Mouse (Mus musculus) adrenal gland, postnatal 14 days (tissue): Measurements from ENCODE around the gene Haus5. TPM values are rescaled to one million over a fixed set of nuclear protein-coding genes. Genes with fewer than 3 reads are reported as not detected.

Experiments
- DNase-seq: peaks from one replicate; pipeline ENCODE4 v3.0.0; 2021; ENCODE audit warnings: mixed read lengths
- long read RNA-seq, 2 experiments: library from polyadenylated mRNA; stranded (forward); transcript quantifications; one replicate each; pipeline ENCODE4 v2.0.0; 2021
- total RNA-seq: library from RNA; stranded (reverse); gene quantifications from 2 replicates; pipeline ENCODE4 v1.2.3, GENCODE M21; 2021

Gene Haus5
- total RNA-seq, result 10.4 and 11.9 TPM in 2 replicates
- long read RNA-seq, experiment 1, transcript Haus5-201 (19 exons, 2,187 nt), result major isoform, 15 of 25 reads
- long read RNA-seq, experiment 1, partial matches to known transcripts, result 4 of 25 reads
- long read RNA-seq, experiment 1, other reads (novel, unspliced or antisense), result 6 of 25 reads
- long read RNA-seq, experiment 2, transcript Haus5-201 (19 exons, 2,187 nt), result major isoform, 12 of 14 reads
- long read RNA-seq, experiment 2, partial matches to known transcripts, result 0 of 14 reads
- long read RNA-seq, experiment 2, other reads (novel, unspliced or antisense), result 2 of 14 reads

DNA sequence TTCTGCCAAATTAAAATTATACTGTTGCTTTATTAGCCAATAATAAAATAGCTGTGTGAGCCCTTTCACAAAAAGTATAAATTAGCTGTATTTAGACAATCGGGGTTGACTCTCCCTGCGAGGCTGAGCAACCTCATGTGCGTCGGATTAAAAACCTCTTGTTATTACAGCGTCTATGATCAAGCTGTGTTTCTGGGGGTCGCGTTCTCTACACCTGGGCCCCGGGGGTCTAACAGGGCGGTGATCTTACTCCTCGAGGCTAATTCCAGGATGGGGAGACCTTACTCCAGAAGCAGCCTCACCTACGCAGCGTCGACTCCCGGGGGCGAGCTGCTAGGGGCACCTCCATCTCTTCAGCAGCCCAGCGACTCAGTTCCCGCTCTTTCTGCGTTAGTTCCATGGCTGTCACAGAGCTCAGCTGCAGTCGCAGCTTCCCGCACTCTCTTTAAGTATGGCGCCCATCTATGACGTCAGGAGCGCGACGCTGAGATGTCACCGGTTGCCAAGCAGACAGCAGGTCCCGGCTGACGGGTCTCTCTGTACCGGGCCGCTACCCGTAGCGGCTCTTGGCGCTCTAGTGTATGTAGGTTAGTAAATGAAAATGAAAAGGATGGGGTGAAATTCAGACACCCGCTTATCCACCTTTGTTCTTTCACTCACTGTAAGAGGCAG lies at the start of gene Haus5:
TSS of gene Haus5 (minus strand) at position 466 of the 672 bp plus-strand sequence.
- DNase-seq, result peak; percentile 94

DNA sequence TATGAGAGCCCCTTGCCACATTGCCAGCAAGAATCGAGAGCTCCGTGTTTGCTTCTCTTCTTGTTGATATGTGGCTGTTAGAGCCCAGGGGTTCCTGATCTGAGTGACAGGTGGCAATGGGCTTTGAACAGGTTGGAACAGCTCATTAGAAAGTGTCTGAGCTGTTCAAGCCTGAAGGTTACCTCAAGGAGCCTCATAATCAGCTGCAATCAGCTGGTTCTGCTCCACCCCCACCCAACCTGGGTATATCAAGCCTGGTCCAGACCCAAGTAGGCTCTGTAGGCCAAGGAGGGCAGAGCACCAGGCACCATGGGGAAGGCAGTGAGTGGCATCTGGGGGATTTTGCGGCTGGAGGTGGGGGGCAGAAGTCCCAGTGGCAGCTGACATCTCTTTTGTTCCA lies 47.1 kb upstream of the Haus5 start, which contains the start of gene Atp4a:
TSS of gene Atp4a (plus strand) at position 268 of the 400 bp plus-strand sequence.
- DNase-seq, result no peak

DNA sequence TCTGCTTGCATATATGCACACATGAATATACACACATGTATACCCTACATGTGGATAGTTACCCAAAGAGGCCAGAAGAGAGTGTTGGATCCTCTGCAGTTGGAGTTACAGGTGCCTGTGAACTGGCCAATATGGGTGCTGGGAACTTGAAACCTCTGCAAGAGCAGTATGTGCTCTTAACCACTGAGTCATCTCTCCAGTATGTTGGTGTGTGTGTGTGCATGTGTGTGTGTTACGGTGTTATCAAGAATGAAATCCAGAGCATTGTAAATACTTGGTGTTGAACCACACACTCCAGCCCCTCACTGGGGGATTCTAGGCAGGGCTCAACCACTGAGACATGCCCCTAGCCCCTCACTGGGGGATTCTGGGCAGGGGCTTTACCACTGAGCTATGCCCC lies 42.6 kb upstream of the Haus5 start:
- peak; percentile 24 for DNase-seq

- peak; percentile 66 for DNase-seq
Measured at GRCm38 (mm10) chr7:30706214-30706882, 41.6 kb upstream of the Haus5 start.

DNA sequence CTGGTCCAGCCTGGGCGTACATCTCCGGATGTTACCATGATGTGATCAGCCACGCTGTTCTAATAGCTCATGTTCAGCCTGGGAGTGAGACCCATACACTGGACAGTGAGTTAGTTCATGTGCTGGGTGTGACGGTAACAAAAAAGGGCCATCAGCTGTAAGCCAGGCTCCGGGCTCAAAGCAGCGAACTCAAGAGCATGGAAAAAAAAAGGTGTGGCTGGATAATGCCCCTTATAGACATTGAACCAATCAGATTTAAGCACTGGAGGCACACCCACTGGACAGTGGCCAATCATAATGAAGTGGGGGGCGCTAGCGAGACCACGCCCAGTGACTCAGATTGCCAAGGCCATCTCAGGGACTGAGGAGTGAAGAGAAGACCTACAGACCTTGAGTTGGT lies 33.8 kb upstream of the Haus5 start, which contains the start of gene 2200002J24Rik:
TSS of gene 2200002J24Rik (plus strand) at position 338 of the 400 bp plus-strand sequence.
- peak; percentile 89 for DNase-seq

- DNase-seq, result peak; percentile 60
Measured at GRCm38 (mm10) chr7:30698101-30698500, 33.3 kb upstream of the Haus5 start.

GRCm38 (mm10) chr7:30688325-30688724 lies 23.5 kb upstream of the Haus5 start:
- DNase-seq, result no peak

GRCm38 (mm10) chr7:30683425-30683824 lies 18.6 kb upstream of the Haus5 start:
- no peak for DNase-seq

DNA sequence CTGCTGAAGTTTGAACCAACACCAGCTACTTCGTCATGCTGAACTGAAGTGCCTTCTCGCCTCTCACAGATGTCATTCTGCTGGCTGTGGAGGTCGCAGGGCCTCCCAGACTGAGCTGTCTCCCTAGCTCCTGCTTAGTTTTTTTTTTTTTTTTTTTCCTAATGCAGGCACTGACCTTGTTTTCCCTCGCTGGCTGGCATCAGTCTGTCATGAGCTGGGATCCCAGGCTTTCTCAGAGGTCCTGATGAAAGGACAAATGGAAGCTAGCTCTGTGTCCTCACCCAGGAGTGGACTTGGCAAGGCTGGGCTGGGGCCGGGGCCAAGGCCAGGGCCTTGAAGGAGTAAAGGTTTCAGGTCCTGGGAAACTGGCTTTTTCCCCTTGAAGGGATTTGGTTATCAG lies 17.1 kb upstream of the Haus5 start:
- peak; percentile 58 for DNase-seq

DNA sequence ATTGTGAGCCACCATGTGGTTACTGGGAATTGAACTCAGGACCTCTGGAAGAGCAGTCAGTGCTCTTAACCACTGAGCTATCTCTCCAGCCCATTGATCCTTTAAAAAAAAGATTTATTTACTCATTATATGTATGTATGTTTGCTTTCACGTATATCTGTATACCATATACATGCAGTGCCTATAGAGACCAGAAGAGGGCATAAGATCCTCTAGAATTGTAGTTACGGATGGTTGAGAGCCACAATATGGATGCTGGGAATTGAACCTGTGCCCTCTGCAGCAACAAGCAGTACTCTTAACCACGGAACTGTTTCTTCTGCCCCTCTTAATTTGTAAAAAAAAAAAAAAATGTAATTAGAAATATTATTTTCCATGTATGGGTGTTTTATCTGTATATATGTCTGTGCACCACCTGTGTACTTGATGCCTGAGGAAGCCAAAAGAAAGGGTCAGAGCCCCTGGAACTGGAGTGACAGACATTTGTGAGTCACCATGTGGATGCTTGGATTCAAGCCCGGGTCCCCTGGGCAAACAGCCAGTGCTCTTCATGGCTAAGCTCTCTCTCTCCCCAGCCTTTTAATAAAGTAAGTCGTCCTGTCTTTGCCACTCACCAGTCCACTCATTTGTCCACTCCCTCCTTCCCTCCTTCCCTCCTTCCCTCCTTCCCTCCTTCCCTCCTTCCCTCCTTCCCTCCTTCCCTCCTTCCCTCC lies 13.6 kb upstream of the Haus5 start:
- peak; percentile 89 for DNase-seq

DNA sequence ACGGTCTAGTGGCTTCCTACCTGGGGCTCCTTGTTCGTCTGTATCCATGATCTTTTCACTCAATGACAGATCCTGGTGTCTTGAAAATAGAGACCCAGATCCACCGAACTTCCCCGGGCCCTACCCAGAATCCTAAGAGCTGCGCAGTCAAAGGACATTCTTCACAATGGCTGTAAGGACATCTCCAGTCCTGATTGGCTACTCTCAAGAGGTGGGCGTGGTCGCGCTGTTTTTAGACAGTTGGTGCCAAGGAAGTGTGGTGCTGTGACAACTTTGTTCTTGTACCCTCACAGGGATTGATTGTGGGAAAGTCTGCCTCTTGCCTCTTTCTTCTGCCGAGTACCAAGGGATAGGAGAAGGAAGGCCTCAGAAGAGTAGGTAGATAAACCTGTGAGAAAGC lies 6.7 kb upstream of the Haus5 start, which contains the start of gene Pmis2:
TSS of gene Pmis2 (minus strand) at position 126 of the 400 bp plus-strand sequence.
- no peak for DNase-seq

DNA sequence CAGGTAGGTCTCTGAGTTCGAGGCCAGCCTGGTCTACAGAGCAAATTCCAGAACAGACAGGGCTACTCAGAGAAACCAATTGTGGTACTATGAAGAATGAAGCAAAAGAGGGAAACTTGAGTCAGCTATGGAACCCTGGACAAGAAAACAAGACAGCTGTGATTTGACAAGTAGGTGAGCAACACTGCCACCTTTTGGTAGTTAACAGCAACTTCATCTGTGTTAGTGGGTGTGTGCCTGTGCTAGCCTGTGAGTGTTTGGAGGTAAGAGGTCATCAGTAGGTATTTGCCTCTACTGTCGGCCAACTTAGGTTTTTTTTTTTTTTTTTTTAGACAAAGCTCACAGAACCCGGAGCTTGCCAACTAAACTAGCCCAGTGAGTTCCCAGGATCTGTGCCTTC lies 4.4 kb upstream of the Haus5 start:
- DNase-seq, result no peak

DNA sequence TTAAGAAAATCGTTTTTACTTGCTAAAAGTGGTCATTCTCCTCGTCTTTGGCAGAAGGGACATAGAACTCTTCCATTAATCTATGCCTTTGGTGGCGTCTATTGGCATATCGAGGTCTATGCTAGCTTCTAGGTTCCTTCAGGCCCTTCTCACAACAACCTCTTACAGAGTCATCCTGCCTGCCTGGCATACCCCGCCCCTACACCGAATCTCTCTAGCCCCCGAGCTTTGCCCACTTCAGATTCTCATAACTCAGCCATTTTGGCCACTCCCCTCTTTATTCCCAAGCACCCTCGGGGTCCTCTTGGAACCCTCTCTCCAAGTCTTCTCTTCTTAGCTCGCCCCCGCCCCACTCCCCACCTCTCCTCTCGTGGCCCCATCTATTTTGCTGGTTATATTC lies 527 bp upstream of the Haus5 start:
- DNase-seq, result peak; percentile 25

DNA sequence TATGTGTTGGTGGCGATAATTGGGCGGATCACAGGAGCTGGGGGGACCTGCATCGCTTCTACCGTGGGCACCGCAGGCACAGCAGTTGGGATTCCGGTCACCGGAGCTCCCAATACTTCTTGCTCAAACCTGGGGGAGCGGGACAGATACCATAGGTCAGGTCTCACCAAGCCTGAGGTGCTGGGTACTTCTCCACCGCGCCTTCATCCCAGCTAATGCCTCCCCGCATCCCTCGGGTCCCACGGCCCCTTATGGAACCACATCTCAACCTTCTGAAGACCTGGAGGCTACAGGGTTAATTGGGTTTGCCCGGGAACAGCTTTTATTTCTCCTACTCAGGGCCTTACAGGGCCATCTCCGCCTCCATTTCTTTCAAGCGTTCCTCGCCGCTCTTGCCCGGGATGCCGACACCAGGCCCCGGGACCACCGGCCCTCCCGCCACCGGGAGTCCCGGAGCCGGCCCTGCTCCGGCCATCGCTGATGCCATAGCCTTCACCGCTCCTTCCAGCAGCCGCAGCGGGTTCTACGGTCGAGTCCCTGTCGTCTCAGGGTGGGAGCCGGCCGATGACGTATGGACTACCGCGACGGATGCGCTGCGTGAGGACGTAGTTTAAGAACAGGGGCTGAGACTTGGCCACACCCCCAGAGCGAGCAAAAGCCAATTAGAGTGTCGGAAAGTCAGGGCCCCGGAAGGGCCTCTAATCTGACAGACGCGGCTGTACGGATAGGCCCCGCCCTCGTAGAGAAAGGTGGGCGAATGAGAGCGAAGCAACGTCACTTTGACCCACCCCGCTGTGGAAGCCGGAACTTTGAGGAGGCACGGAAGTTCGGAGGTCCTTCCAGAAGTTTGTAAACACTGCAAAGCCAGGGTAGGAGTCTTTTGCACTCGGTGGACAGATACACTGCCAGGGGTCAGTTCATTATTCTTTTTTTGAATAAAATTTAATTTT lies 14.9 kb downstream of the Haus5 start, which contains the start of gene Rbm42:
TSS of gene Rbm42 (minus strand) at position 727 of the 950 bp plus-strand sequence.
- peak; percentile 99 for DNase-seq

DNA sequence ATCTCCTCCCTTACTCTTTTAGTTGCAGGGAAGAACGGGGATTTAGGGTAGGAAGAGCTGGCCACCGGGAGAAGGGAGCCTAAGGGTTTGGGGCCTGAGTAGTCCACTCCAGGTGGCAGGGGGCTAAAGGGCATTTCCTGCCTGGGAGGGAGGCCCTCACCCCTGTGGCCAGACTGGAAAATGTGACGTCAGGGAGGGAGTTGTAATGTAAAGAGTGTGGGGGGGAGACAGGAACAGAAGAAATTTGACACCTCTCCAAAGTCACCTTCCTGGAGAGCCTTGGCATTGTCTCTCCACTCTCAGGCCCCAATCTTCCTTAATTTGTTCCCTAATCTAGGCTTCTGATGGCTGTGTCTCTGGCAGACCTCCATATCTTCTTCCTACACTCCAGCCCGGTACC lies 25.7 kb downstream of the Haus5 start:
- no peak for DNase-seq

DNA sequence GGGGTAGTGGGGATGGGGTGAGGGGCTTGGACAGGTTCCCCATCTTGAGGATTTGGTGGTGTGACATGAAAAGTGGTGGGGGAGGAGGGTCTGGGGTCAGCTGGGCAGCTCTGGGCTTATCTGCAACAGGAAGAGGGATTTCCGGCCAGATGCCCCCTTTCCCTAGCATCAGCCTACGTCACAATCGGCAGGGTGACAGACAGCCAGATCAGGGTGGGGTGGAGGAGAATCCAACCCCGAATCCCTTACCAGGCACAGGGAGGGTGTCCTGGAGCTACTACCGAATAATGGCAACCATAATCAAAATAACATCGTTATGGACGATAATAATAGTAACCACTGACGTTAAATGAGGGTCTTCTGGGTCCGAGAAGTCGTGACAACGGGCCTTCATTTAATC lies 28.4 kb downstream of the Haus5 start:
- DNase-seq, result no peak

DNA sequence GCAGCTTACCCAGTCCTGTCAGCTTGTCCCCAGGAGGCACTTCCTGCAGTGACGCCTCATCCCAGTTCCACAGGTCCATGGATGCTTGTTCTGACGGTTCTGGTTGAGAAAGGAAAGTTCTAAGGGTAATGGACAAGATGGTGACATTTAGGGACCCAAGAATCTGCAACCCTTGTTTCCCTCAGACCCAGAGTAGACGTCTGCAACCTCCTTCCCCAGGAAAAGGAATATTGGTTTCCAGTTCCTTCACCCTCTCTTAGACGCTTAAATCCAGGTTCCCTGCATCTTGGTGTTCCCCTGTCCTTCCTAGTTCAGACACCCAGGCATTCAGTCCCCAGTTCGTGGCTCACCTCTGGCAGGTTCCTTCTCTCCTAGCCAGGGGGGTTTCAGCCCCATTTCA lies 29.0 kb downstream of the Haus5 start, which contains the start of gene Etv2:
TSS of gene Etv2 (minus strand) at position 101 of the 400 bp plus-strand sequence.
- no peak for DNase-seq

DNA sequence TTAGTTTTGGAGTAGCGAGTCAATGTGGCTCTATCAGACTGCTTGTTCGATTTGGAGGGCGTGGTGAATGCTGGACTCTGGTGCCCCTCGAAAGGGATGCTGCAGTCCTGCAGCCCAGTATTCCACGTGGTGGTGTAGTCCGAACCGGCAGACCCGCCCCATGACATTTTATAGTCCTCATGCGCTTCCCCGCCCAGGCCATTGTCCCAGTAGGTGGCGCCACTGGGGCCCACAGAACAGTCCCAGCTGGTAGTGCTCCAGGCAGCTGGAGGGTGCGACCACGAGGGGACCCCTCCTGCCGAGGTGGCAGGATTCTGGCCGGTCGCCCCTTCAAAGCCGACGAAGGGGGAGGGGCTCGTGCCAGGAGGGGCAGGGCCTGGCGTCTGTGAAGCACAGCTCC lies 30.2 kb downstream of the Haus5 start:
- DNase-seq, result peak; percentile 83

GRCm38 (mm10) chr7:30633762-30634412 lies 30.9 kb downstream of the Haus5 start:
- DNase-seq, result no peak

- DNase-seq, result no peak
Measured at GRCm38 (mm10) chr7:30629013-30629412, 35.8 kb downstream of the Haus5 start.
